Mouse (Mus musculus) hematopoietic stem cell, adult 5-6 weeks (primary cell): Measurements from ENCODE around the gene Atn1. TPM values are rescaled to one million over a fixed set of nuclear protein-coding genes. Genes with fewer than 3 reads are reported as not detected.
"Not testable (repeated sequence)": the region's sequence is repeated elsewhere in the genome, so short reads cannot be mapped to it uniquely, and the experiment has no call there.

Experiments
- ATAC-seq, 2 experiments: fragments of 125-278 bp in 1 of 2; replicated peaks in 1 of 2; 2 replicates each; pipeline ENCODE4 v1.8.0; 2016 to 2017; ENCODE audit warnings: inconsistent platforms in 2 of 2, mild to moderate bottlenecking in 2 of 2, moderate number of reproducible peaks in 2 of 2, low read depth in 1 of 2, moderate TSS enrichment in 1 of 2; ENCODE audit not compliant: low FRiP score in 2 of 2, poor library complexity in 2 of 2, severe bottlenecking in 2 of 2, insufficient read depth in 1 of 2, low TSS enrichment in 1 of 2
- total RNA-seq: library from RNA; stranded (forward); fragments of 172-1452, 232-1000 nt; gene quantifications from 2 replicates; pipeline ENCODE4 v1.2.3, GENCODE M21; 2017

Gene Atn1
- 5.9 and 6.0 TPM in 2 replicates for total RNA-seq

DNA sequence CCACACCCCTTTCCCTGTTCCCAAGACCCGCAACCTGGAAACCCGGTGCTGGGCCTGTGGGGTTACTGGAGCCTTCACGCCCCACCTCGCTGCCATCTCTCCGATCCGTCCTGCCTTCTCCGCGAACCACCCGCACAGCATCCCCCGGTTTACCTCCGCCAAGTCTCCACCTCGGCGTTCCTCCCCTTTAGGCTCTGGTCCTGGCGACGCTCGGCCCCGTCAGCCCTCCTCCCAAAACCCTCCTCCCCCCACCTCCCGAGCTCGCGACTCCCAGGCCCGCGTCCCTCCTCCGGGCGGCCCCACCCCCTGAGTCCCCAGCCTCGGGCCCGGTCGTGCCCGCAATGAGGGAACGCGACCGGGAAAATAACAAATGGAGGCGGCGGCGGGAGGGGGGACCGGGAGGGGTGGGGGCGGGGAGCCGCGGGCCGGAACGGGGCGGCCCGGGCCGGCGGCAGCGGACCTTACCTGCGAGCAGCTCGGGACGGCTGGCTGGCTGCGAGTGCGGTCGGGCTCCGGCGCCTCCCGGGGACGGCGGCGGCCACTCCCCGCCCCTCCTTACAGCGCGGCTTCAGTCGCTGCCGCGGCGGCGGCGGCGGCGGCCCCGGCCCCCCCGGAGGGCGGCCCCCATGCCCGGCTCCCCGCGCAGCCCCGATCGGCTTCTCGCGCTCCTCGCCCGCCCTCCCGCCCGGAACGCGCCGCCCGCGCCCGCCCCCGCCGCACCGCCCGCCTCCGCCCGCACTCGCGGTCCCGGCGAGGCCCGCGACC is at the start of gene Atn1, which contains the start of gene Gm45234:
TSS of gene Atn1 (minus strand) at position 694 of the 765 bp plus-strand sequence.
TSS of gene Gm45234 (minus strand) at position 191 of the 765 bp plus-strand sequence.
- ATAC-seq: peak; percentile 43

DNA sequence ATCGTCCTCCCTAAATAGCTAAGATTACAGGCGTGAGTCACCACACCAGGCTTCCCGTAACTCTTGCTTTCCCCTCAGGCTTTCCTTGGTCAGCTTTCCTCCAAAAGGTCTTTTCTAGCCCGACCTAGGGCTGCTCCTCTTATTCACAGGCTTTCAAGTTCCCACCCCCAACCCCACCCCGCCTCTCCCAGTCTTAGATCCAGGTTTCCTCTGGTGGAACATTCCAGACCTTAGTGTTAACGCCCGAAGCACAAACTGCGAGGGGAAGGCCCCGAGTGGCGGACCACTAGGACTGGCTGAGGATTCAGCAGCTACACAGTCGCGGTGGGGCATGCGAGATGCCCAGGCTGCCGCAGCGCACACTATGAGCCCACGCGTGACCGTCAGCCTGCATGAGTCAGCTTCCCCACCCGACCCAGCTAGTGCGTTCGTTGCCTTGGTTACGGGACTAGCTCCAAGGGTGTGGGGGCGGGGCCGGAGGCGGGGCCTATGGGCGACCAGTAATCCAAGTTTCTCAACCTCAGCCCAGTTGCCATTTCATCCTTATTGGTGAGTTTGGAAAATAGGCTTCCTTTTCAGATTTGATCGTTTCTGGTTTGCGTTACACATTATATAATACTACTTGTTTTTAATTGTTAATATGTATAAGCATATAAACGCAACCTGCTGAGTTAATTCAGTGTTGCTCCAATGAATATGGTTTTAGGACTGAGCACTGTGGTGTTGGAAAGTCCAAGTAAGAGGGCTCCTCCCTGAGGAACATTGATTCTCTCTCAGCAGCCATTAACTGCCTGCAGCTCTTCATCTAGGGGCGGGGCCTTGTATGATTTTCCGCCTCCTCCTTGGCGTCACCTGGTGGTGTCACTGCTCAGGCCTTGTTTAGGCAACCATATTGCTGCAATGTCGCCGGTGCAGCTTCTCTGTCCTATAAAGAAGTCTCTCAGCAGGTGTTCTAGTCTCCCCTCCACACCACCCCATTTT is 49.3 kb upstream of the Atn1 start:
- peak; percentile 82 to 83 for ATAC-seq

GRCm38 (mm10) chr6:124804341-124804740 is 48.0 kb upstream of the Atn1 start:
- ATAC-seq: no peak

- not testable (repeated sequence) for ATAC-seq
These were observed 47.4 kb upstream of the Atn1 start for GRCm38 (mm10) chr6:124803691-124804090.

GRCm38 (mm10) chr6:124803061-124803460 is 46.7 kb upstream of the Atn1 start:
- ATAC-seq: no peak

DNA sequence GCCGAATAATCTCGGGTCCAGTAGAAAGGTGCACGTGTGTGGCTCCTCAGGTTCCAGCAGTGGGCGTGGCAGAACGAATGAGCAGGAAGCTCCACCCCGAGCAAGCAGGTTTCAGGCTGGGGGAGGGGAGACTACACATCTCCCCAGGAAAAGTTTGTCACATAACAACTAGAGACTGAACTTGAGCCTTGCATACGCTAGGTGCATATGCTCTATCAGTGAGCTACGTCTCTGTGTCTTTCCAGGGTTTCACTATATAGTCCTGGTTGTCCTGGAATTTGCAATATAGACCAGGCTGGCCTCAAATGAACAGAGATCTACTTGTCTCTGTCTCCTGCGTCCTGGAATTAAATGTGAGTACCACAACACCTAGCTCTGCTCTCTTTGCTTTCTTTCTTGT is 46.1 kb upstream of the Atn1 start:
- ATAC-seq: not testable (repeated sequence)

GRCm38 (mm10) chr6:124796200-124796599 is 39.9 kb upstream of the Atn1 start:
- ATAC-seq: no peak; a peak in 1 of 4 replicates

DNA sequence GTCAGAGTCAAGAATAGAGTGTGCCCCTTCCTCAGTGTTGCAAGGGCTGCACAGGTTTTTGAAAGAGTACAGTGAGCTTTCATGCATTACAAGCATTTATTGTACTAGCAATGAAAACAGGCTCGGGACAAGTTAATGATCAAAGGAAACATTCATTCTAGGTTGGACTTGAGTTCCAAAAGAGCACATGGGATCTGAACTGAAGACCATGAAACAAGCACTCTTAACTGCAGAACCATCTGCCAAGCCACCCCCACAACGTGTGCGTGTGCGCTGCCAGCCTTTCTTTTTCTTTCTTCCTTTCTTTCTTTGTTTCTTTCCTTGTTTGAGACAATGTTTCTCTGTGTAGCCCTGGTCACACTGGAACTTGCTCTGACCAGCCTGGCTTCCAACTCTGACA is 39.5 kb upstream of the Atn1 start:
- ATAC-seq: no peak

DNA sequence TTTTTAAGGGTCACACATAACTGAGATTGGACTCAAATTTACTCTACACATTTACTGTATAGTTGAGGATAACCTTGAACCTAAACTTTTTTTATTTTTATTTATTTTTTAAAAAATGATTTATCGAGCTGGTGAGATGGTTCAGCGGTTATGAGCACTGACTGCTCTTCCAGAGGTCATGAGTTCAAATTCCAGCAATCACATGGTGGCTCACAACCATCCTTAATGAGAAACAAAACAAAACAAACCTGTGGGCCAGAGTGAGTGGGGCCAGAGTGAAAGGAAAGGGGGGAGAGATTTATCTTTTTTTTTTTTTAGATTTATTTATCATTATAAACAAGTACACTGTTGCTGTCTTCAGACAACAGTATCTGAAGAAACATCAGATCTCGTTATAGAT is 35.6 kb upstream of the Atn1 start:
- ATAC-seq: no peak

GRCm38 (mm10) chr6:124790121-124790520 is 33.8 kb upstream of the Atn1 start:
- no peak for ATAC-seq

GRCm38 (mm10) chr6:124789519-124789918 is 33.2 kb upstream of the Atn1 start:
- ATAC-seq: no peak

GRCm38 (mm10) chr6:124787722-124788121 is 31.4 kb upstream of the Atn1 start:
- no peak for ATAC-seq

DNA sequence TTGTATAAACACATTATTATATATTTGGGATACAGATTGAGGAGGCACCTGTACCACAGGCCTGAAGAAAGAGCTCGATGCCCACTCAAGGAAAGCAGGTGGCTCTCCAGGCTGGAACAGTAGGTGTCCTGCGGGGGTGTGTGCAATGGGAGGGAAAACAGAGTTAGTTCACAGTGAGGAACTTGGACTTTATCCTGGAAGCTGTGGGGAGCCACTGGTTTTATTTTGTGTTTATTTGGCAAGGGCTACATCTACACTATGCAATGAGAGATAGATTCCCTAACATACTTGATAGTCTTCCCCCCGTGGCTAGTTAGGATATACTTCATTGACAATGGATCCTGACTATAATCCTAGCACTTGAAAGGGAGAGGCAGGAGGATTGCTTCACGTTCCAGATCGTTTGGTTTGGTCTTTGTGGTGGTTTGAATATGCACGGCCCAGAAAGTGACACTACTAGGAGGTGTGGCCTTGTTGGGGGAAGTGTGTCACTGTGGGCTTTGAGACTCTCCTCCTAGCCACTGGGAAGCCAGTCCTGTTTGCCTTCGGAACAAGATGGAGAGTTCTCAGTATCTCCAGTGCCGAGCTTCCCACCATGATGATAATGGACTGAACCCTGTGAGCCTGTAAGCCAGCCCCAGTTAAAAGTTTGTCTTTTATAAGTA is 30.6 kb upstream of the Atn1 start:
- peak; percentile 72 to 73; a peak in 3 of 4 replicates for ATAC-seq

DNA sequence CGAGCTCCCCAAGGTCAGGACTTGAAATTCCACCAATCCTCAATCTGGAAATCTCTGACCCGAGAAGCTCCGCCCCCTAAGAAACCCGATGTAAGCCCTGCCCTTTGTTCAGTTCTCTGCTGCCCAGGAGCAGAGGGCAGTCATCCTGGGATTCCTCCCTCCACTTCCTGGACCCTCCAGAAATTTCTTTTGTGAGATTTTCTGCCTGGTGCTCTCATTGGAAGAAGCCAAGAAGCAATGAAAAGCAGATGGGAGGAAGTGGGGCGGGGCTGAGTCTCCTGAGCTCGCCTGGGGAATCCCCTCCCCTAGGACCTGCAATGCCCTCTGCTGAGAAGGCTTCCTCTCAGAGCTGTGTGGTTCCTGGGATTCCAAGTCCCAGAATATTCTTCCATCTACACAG is 26.1 kb upstream of the Atn1 start:
- peak; percentile 37 to 44; a peak in 2 of 4 replicates for ATAC-seq

- ATAC-seq: no peak
These were observed 24.6 kb upstream of the Atn1 start for GRCm38 (mm10) chr6:124780917-124781316.

DNA sequence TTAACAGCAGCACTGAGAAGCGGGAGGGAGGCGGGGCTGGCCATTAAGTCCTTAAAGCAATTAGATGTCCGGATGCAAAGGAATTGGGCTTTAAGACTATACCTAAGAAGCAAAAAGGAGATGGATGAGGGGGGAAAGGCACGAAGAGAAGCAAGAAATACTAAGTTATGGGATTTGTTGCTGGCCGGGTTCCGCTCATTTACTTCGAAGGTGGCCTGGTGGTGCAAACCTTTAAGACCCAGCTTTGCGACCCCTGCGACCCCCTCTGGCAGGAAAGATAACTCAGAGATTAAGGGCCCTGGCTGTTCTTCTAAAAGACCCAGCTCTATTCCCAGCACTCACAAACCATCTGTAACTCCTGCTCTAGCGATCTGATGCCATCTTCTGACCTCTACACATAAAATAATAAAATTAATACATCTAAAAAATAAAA is 23.7 kb upstream of the Atn1 start:
- no peak for ATAC-seq

DNA sequence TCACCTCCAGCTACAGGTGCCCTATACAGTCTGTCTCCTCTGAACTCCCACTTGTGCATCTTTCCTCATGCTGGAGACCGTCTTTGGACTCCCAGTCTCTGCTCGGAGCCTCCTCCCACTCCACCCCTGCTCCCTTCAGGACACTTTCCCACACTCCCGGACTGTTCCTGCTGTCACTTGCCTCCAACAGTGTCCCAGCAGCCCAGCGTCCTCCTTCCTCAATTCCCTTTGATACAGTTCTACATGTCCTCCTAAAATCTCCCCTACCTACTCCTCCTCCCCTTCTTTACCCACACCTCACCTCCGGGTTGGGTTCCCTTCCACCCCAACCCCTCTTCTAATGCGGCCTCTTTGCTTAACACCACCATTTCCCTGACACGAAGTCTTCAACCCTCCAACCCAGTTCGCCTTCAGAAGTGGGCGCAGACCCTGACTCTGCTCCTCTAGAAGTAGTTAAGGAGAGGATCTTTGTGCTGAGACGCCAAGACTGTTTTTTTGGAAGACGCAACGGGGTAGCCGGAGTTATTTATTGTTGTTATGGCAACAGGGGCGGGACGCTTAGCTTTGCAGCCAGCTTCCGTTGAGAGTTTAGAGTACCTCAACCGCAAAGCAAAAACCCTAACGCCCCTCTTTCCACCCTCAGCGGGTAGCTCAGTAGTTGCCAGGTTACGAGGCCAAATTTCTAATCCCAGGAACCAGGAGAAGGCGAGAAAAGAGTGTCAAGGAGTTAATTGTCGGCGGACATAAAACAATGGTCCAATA is 23.1 kb upstream of the Atn1 start, which contains the start of gene Lrrc23:
TSS of gene Lrrc23 (minus strand) at position 506 of the 762 bp plus-strand sequence.
- peak; percentile 86 to 87 for ATAC-seq
